Mouse (Mus musculus): ENCODE measurements at regions not wholly inside any gene's neighbourhood (a gene's known extent, or its start where the extent isn't known, plus 50 kb on each side); places are given as distances from the start of the nearest gene placed in this dataset.

DNA sequence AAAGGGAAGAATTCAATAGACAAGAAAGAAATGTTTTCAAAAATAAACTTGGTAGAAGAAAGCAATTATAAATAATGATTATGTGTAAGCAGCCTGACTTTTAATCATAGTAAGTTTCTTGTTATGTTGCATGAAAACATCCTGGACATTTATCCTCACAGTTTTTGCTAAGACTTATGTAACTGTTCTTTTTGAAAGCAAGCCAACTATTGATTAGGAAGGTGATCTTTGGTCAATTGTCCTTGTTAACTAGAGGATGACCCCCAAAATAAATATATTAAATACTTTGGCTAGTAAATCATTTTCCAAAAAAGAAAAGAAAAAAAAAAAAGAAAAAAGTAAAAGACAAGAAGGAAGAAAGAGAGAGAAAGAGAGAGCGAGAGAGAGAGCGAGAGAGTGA, 92.0 kb upstream of the Speer4f2 start:
- intact Hi-C loops (cut with DNase I), result no loop called here
- no peaks in the 10 kb centered on the region for H3K79me2 ChIP-seq (replicated peaks; ENCODE audit: control insufficient read depth, insufficient read depth, low read length)
- no peak overlapping the region for H3K9ac ChIP-seq (ENCODE audit: low read depth, low read length)
- no peaks in the 10 kb centered on the region for H3K27me3 ChIP-seq (ENCODE audit: control insufficient read depth, insufficient read depth, low read length)
- H3K36me3 ChIP-seq (ENCODE audit: control insufficient read depth, insufficient read depth, low read length), result no peaks in the 10 kb centered on the region
- H3K4me3 ChIP-seq, result no peak overlapping the region
- TF ChIP-seq EP300 (IDR thresholded peaks at IDR 0.05; ENCODE audit: insufficient read depth, low read depth, low read length) (no peak), POLR2A (IDR thresholded peaks at IDR 0.05; ENCODE audit: insufficient read depth, low read depth, low read length) (no peak)
- H3K4me1 ChIP-seq (ENCODE audit: control insufficient read depth, insufficient read depth, low read length), result no peaks in the 10 kb centered on the region
- DNase-seq, result no peak
- WGBS, result 93% methylated on average over 2 of the region's 2 CpGs
- H3K27ac ChIP-seq, result no peak overlapping the region

GRCm38 (mm10) chr5:17289028-17289427, 84.0 kb upstream of the Speer4f2 start:
- no peak overlapping the region for H3K27ac ChIP-seq

GRCm38 (mm10) chr5:17292559-17292958, 80.4 kb upstream of the Speer4f2 start:
- 54% methylated on average over 2 of the region's 2 CpGs for WGBS
- TF ChIP-seq EP300 (IDR thresholded peaks at IDR 0.05; ENCODE audit: insufficient read depth, low read depth, low read length) (no peak), POLR2A (IDR thresholded peaks at IDR 0.05; ENCODE audit: insufficient read depth, low read depth, low read length) (no peak), CTCF (IDR thresholded peaks at IDR 0.05) (no peak)
- intact Hi-C loops (cut with DNase I), result no loop called here
- no peak overlapping the region for H3K27ac ChIP-seq
- H3K79me2 ChIP-seq (replicated peaks; ENCODE audit: control insufficient read depth, insufficient read depth, low read length), result no peaks in the 10 kb centered on the region
- H3K9ac ChIP-seq (ENCODE audit: low read depth, low read length), result no peak overlapping the region
- DNase-seq, result no peak
- H3K27me3 ChIP-seq (ENCODE audit: control insufficient read depth, insufficient read depth, low read length), result no peaks in the 10 kb centered on the region
- no peaks in the 10 kb centered on the region for H3K36me3 ChIP-seq (ENCODE audit: control insufficient read depth, insufficient read depth, low read length)
- no peak overlapping the region for H3K4me3 ChIP-seq
- no peaks in the 10 kb centered on the region for H3K4me1 ChIP-seq (ENCODE audit: control insufficient read depth, insufficient read depth, low read length)

More at GRCm38 (mm10) chr5:17289028-17289427, 84.0 kb upstream of the Speer4f2 start:
- DNase-seq, result no peak
- Histone ChIP-seq H3K9ac (ENCODE audit: low read depth, low read length) (no peak overlapping the region), H3K36me3 (ENCODE audit: control insufficient read depth, insufficient read depth, low read length) (no peaks in the 10 kb centered on the region), H3K4me3 (no peak overlapping the region), H3K27me3 (ENCODE audit: control insufficient read depth, insufficient read depth, low read length) (no peaks in the 10 kb centered on the region), H3K4me1 (ENCODE audit: control insufficient read depth, insufficient read depth, low read length) (no peaks in the 10 kb centered on the region), H3K79me2 (replicated peaks; ENCODE audit: control insufficient read depth, insufficient read depth, low read length) (no peaks in the 10 kb centered on the region)
- TF ChIP-seq EP300 (IDR thresholded peaks at IDR 0.05; ENCODE audit: insufficient read depth, low read depth, low read length) (no peak), POLR2A (IDR thresholded peaks at IDR 0.05; ENCODE audit: insufficient read depth, low read depth, low read length) (no peak), CTCF (IDR thresholded peaks at IDR 0.05) (no peak)
- 44% methylated on average over 1 of the region's 1 CpGs for WGBS
- intact Hi-C loops (cut with DNase I), result no loop called here

GRCm38 (mm10) chr5:17296571-17297035, 76.4 kb upstream of the Speer4f2 start:
- no peak for DNase-seq
- no peak for TF ChIP-seq POLR2A (IDR thresholded peaks at IDR 0.05; ENCODE audit: insufficient read depth, low read depth, low read length)
- no peak for TF ChIP-seq CTCF (IDR thresholded peaks at IDR 0.05)
- no peak for TF ChIP-seq EP300 (IDR thresholded peaks at IDR 0.05; ENCODE audit: insufficient read depth, low read depth, low read length)
- intact Hi-C loops (cut with DNase I), result no loop called here

DNA sequence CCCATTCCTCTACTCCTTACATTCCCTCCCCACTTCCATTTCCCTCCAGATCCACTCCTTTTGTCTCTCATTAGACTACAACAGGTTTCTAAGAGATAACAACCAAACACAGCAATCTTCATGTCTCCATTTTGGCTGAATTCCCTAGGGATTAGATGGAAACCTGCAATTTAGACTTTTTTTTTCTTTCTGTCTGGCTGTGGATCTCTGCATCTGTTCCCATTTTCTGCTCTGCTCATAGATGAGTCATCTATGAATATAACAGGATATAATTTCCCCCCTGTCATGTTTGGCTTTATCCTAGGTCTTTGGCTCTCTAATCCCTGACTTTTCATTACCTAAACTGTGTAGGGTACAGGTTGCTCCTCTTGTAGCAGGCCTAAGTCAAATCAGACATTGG, 73.1 kb upstream of the Speer4f2 start:
- intact Hi-C loops (cut with DNase I), result no loop called here
- no peaks in the 10 kb centered on the region for H3K27me3 ChIP-seq (ENCODE audit: control insufficient read depth, insufficient read depth, low read length)
- H3K79me2 ChIP-seq (replicated peaks; ENCODE audit: control insufficient read depth, insufficient read depth, low read length), result no peaks in the 10 kb centered on the region
- H3K27ac ChIP-seq, result no peak overlapping the region
- no peak overlapping the region for H3K4me3 ChIP-seq
- no peak overlapping the region for H3K9ac ChIP-seq (ENCODE audit: low read depth, low read length)
- DNase-seq, result no peak
- no peaks in the 10 kb centered on the region for H3K36me3 ChIP-seq (ENCODE audit: control insufficient read depth, insufficient read depth, low read length)
- TF ChIP-seq POLR2A (IDR thresholded peaks at IDR 0.05; ENCODE audit: insufficient read depth, low read depth, low read length), result no peak
- no peak for TF ChIP-seq CTCF (IDR thresholded peaks at IDR 0.05)
- TF ChIP-seq EP300 (IDR thresholded peaks at IDR 0.05; ENCODE audit: insufficient read depth, low read depth, low read length), result no peak
- no peaks in the 10 kb centered on the region for H3K4me1 ChIP-seq (ENCODE audit: control insufficient read depth, insufficient read depth, low read length)

More at GRCm38 (mm10) chr5:17296571-17297035, 76.4 kb upstream of the Speer4f2 start:
- H3K4me1 ChIP-seq (ENCODE audit: control insufficient read depth, insufficient read depth, low read length), result no peaks in the 10 kb centered on the region
- no peak overlapping the region for H3K4me3 ChIP-seq
- no peaks in the 10 kb centered on the region for H3K79me2 ChIP-seq (replicated peaks; ENCODE audit: control insufficient read depth, insufficient read depth, low read length)
- no peaks in the 10 kb centered on the region for H3K27me3 ChIP-seq (ENCODE audit: control insufficient read depth, insufficient read depth, low read length)
- 71% methylated on average over 4 of the region's 4 CpGs for WGBS
- no peak overlapping the region for H3K9ac ChIP-seq (ENCODE audit: low read depth, low read length)
- H3K36me3 ChIP-seq (ENCODE audit: control insufficient read depth, insufficient read depth, low read length), result no peaks in the 10 kb centered on the region
- no peak overlapping the region for H3K27ac ChIP-seq

DNA sequence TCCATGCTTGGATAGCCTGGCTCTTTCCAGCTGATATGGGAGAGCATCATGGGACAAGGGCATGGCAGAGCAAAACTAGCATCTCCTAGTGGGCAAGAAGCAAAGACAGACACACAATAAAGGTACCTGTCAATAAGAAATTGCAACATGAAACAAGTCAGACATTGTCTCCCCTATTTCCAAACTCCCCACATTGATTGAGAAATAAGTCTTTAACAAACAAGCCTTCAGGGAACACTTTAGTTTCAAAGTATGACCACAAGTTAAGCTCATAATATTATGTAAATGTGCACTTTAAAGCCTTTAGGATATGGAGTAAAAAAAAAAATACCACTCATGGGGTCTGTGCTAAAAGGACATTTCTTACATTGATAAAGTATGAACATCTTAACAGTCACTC, 51.5 kb upstream of the Speer4f2 start:
- no peak for TF ChIP-seq EP300 (IDR thresholded peaks at IDR 0.05; ENCODE audit: insufficient read depth, low read depth, low read length)
- TF ChIP-seq POLR2A (IDR thresholded peaks at IDR 0.05; ENCODE audit: insufficient read depth, low read depth, low read length), result no peak
- TF ChIP-seq CTCF (IDR thresholded peaks at IDR 0.05), result no peak
- H3K27me3 ChIP-seq (ENCODE audit: control insufficient read depth, insufficient read depth, low read length), result no peaks in the 10 kb centered on the region
- H3K4me3 ChIP-seq, result no peak overlapping the region
- intact Hi-C loops (cut with DNase I), result no loop called here
- H3K79me2 ChIP-seq (replicated peaks; ENCODE audit: control insufficient read depth, insufficient read depth, low read length), result no peaks in the 10 kb centered on the region
- no peak overlapping the region for H3K27ac ChIP-seq
- no peaks in the 10 kb centered on the region for H3K4me1 ChIP-seq (ENCODE audit: control insufficient read depth, insufficient read depth, low read length)
- no peaks in the 10 kb centered on the region for H3K36me3 ChIP-seq (ENCODE audit: control insufficient read depth, insufficient read depth, low read length)
- H3K9ac ChIP-seq (ENCODE audit: low read depth, low read length), result no peak overlapping the region
- DNase-seq, result no peak
